11 mouse cellular contexts compared by ENCODE assay signal in the genomic region with DNA sequence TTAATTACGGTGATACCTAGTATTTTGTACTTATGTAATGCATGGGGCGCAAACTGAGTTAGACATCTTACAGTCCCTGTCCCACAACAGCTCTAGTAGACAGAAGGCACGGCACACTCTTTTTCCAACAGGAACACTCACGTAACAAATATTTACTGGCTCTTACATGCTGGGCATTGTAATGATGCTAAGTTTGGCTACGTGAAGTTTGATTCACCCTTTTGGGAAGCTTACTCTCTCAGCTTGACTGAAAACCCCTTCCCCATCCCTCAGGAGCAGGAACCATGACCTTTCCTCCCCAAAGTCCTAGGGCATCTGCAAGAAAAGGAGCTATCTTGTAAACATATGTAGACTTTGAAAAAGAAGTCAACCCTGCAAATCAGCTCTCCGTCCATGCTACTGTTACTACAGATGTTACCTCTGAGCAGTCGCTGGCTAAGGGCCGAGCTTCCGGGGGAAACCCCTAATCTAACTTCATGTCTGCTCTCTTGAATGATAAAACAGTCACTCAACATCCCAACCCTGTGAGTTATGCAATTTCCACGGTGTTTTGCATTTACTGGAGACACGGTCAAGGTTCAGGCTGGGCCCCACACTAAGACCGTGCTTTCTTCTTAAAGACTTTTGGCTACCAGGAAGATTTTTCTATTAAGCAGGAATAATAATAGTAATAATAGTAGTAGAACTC.
"Had no signal": no experiment of that assay in that cellular context is flagged by ENCODE, and none has a peak within 500 bp of the region (broad histone marks: within the 10 kb centered on the region; RNA-seq: fewer than 3 reads in every experiment).

No protein-coding gene starts in this region.

- ATAC-seq: lung, postnatal 0 days; midbrain, embryonic 13.5 days had no signal

- DNase-seq: kidney, adult 11 months; kidney, postnatal 14 days; left cerebral cortex, postnatal 4 days; lung, adult 2 months; lung, postnatal 36 days; right cerebral cortex, postnatal 4 days; spleen, adult 18-20 months; thymus, adult 18-20 months; thymus, postnatal 14 days had no signal
